Mouse (Mus musculus): ENCODE measurements around the gene Mat1a. TPM values are rescaled to one million over a fixed set of nuclear protein-coding genes. Genes with fewer than 3 reads are reported as not detected.

The Mat1a gene
- polyA plus RNA-seq, 1 experiment from 2014 or later: not detected

DNA sequence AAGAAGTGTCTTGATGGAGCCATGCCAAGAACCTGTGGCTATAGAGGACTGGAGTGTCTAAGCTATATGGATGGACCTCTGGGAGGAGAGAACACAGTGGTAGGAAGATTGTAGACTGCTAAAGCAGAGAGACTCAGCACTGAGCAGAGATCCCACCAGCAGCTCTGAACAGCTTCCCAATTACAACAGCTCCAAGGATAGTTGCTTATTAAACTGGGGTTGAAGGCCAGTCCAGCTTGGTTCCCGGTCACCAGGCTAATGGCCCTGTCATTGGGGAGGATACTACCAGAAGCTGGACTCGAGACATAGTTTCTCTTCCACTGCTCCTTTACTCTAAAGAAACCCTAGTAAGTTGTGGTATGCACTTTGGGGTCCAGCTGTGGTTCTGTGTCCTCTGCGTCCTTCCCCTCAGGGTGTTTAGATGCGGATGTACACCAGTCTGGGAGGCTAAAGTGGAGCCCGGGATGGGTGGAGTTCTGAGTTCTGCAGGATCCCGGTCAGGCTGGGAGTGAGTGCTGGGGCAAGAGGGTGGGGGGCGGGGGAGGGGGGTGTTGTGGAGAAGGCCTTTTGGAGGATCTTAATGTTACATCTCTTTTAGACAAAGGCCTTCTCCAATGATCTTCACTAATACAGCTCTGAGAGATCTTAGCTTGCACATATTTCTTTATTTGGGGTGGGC lies 46.5 kb downstream of the Mat1a start, which contains the start of gene Mbl1:
Gene Mbl1 (plus strand): TSS at position 239 of the 679 bp plus-strand sequence.
- DNase-seq (ENCODE audit: low spot score): no peak
- H3K4me2 ChIP-seq (replicated peaks; ENCODE audit: low read depth, low read length): no peak within 1 kb of the TSS
- no peak within 1 kb of the TSS for H3K9ac ChIP-seq (ENCODE audit: low read depth, low read length)
- no peak for ATAC-seq (ENCODE audit: low FRiP score)
- WGBS: 88% methylated on average over 7 of the region's 7 CpGs
- no peak within 1 kb of the TSS for H3K27ac ChIP-seq (ENCODE audit: low read depth, low read length)
- H3K4me1 ChIP-seq (replicated peaks; ENCODE audit: control insufficient read depth, insufficient read depth, low read length): no peaks in the 10 kb centered on the region
- no peaks in the 10 kb centered on the region for H3K36me3 ChIP-seq (ENCODE audit: control insufficient read depth, insufficient read depth, low read length)
- H3K27me3 ChIP-seq (ENCODE audit: control insufficient read depth, insufficient read depth, low read length): no peaks in the 10 kb centered on the region
- no peak within 1 kb of the TSS for H3K4me3 ChIP-seq (ENCODE audit: low read depth, low read length)
- H3K9me3 ChIP-seq (ENCODE audit: control insufficient read depth, low read length): no peaks in the 10 kb centered on the region

DNA sequence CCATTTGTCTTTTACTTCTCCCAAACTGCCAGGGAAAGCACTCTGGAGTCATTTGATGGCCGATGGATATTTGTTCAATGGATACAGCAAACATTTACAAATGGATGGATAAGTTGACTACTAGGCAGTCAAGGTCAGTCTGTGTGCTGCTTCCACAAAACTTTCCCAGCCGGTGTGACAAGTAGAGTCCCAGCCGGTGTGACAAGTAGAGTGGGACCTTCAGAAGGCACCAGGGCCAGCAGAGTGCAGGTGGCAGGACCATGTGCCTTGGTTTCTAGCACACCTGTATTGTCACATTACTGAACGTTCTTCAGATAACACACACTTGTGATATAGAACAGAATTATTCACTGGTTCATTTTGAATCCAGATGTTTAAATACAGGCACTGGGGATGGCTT lies 55.2 kb downstream of the Mat1a start:
- Histone ChIP-seq H3K9ac (ENCODE audit: low read depth, low read length) (no peak overlapping the region), H3K27ac (ENCODE audit: low read depth, low read length) (no peak overlapping the region), H3K27me3 (ENCODE audit: control insufficient read depth, insufficient read depth, low read length) (no peaks in the 10 kb centered on the region), H3K4me2 (replicated peaks; ENCODE audit: low read depth, low read length) (no peak overlapping the region), H3K4me1 (replicated peaks; ENCODE audit: control insufficient read depth, insufficient read depth, low read length) (no peaks in the 10 kb centered on the region), H3K4me3 (ENCODE audit: low read depth, low read length) (no peak overlapping the region), H3K36me3 (ENCODE audit: control insufficient read depth, insufficient read depth, low read length) (no peaks in the 10 kb centered on the region), H3K9me3 (ENCODE audit: control insufficient read depth, low read length) (no peaks in the 10 kb centered on the region)
- WGBS: 86% methylated on average over 4 of the region's 4 CpGs
- ATAC-seq (ENCODE audit: low FRiP score): no peak
- DNase-seq (ENCODE audit: low spot score): no peak

DNA sequence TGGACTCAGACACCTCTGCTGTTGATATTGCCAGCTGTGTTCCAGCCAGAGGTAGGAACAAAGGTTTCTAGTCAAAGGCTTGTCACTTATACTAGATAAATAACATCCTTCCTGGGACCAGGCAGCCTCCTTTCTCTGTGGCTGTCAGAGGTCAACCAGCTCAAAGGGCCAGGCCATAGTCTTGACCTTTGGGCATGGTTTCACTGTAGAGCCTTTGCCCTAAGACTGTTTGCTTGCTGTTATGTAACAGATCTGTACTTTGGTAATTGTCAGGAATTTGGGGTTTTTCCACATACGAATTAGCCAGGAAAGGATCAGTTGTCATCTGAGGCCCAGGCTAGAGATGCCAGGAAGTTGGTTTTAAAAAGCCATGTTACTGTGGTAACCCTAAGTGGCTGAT lies 55.9 kb downstream of the Mat1a start:
- Histone ChIP-seq H3K9me3 (ENCODE audit: control insufficient read depth, low read length) (no peaks in the 10 kb centered on the region), H3K9ac (ENCODE audit: low read depth, low read length) (no peak overlapping the region), H3K27me3 (ENCODE audit: control insufficient read depth, insufficient read depth, low read length) (no peaks in the 10 kb centered on the region), H3K4me2 (replicated peaks; ENCODE audit: low read depth, low read length) (no peak overlapping the region), H3K4me3 (ENCODE audit: low read depth, low read length) (no peak overlapping the region), H3K4me1 (replicated peaks; ENCODE audit: control insufficient read depth, insufficient read depth, low read length) (no peaks in the 10 kb centered on the region), H3K36me3 (ENCODE audit: control insufficient read depth, insufficient read depth, low read length) (no peaks in the 10 kb centered on the region), H3K27ac (ENCODE audit: low read depth, low read length) (no peak overlapping the region)
- ATAC-seq (ENCODE audit: low FRiP score) (no peak), DNase-seq (ENCODE audit: low spot score) (no peak)
- WGBS: 19% methylated on average over 1 of the region's 1 CpGs

DNA sequence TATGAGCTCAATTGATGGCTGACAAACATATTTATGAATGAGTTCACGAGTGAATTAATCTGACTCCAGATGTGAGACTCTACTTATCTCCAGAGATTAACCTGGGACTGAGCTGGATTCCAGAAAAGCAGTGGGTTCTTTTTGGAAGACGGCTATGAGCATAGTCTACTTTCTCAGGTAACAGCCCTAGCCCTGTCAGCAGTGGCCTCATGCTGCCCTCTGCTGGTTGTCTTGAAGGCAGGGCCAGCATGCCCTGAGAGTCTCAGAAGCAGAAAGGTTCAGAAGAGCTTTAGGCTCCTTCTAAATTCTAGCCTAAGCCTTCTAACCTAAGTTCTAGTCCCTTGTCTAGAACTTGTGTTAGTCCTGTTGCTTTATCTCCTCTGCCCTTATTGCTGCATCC lies 57.8 kb downstream of the Mat1a start:
- Histone ChIP-seq H3K27ac (ENCODE audit: low read depth, low read length) (no peak overlapping the region), H3K4me1 (replicated peaks; ENCODE audit: control insufficient read depth, insufficient read depth, low read length) (no peaks in the 10 kb centered on the region), H3K9ac (ENCODE audit: low read depth, low read length) (no peak overlapping the region), H3K4me3 (ENCODE audit: low read depth, low read length) (no peak overlapping the region), H3K4me2 (replicated peaks; ENCODE audit: low read depth, low read length) (no peak overlapping the region), H3K36me3 (ENCODE audit: control insufficient read depth, insufficient read depth, low read length) (no peaks in the 10 kb centered on the region), H3K27me3 (ENCODE audit: control insufficient read depth, insufficient read depth, low read length) (no peaks in the 10 kb centered on the region), H3K9me3 (ENCODE audit: control insufficient read depth, low read length) (no peaks in the 10 kb centered on the region)
- DNase-seq (ENCODE audit: low spot score) (peak; percentile 48), ATAC-seq (ENCODE audit: low FRiP score) (no peak)
- WGBS: 39% methylated on average over 2 of the region's 2 CpGs

DNA sequence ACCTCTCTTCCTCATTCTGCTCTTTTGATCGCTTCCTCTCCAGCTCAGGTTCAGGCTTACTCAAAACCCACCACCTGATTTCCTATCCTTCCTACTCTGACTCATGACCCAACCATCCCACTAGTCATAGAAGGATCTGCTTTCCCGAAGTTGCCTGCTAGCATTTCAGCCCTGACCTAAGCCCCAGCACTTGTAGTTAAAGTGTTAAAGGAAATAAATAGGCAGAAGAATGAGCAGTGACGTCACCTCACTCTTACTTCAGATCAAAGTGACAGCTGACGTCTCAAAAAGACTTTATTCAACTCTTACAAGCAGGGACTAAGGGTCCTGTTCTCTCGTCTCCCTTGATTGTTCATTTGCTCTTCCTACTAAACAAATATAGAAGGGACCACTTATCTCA lies 62.4 kb downstream of the Mat1a start:
- no peak overlapping the region for H3K4me2 ChIP-seq (replicated peaks; ENCODE audit: low read depth, low read length)
- no peak overlapping the region for H3K9ac ChIP-seq (ENCODE audit: low read depth, low read length)
- no peaks in the 10 kb centered on the region for H3K36me3 ChIP-seq (ENCODE audit: control insufficient read depth, insufficient read depth, low read length)
- no peaks in the 10 kb centered on the region for H3K4me1 ChIP-seq (replicated peaks; ENCODE audit: control insufficient read depth, insufficient read depth, low read length)
- H3K9me3 ChIP-seq (ENCODE audit: control insufficient read depth, low read length): no peaks in the 10 kb centered on the region
- 75% methylated on average over 5 of the region's 5 CpGs for WGBS
- H3K27me3 ChIP-seq (ENCODE audit: control insufficient read depth, insufficient read depth, low read length): no peaks in the 10 kb centered on the region
- ATAC-seq (ENCODE audit: low FRiP score): no peak
- DNase-seq (ENCODE audit: low spot score): no peak
- no peak overlapping the region for H3K27ac ChIP-seq (ENCODE audit: low read depth, low read length)
- H3K4me3 ChIP-seq (ENCODE audit: low read depth, low read length): no peak overlapping the region

DNA sequence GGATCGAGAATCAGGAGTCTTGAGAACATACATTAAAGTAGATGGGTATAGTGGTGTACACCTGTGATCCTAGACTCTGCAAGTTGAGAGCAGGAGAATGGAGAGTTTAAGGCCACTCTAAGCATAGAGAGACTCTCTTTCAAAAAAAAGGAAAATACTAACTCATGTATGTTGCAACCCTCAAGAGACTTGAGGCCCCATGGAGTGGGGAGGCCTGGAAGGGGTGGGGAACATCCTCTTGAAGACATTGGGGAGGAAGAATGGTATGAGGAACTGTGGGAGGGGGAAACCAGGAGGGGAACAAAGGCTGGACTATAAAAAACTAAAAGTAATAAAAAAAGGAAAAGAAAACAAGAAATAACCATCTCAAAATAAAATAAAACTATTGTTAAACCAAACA lies 63.7 kb downstream of the Mat1a start:
- H3K4me2 ChIP-seq (replicated peaks; ENCODE audit: low read depth, low read length): no peak overlapping the region
- H3K4me1 ChIP-seq (replicated peaks; ENCODE audit: control insufficient read depth, insufficient read depth, low read length): no peaks in the 10 kb centered on the region
- no peaks in the 10 kb centered on the region for H3K27me3 ChIP-seq (ENCODE audit: control insufficient read depth, insufficient read depth, low read length)
- no peak for DNase-seq (ENCODE audit: low spot score)
- no peaks in the 10 kb centered on the region for H3K36me3 ChIP-seq (ENCODE audit: control insufficient read depth, insufficient read depth, low read length)
- no peak overlapping the region for H3K4me3 ChIP-seq (ENCODE audit: low read depth, low read length)
- no peak for ATAC-seq (ENCODE audit: low FRiP score)
- WGBS: 81% methylated on average over 1 of the region's 1 CpGs
- no peaks in the 10 kb centered on the region for H3K9me3 ChIP-seq (ENCODE audit: control insufficient read depth, low read length)
- H3K27ac ChIP-seq (ENCODE audit: low read depth, low read length): no peak overlapping the region
- H3K9ac ChIP-seq (ENCODE audit: low read depth, low read length): no peak overlapping the region

DNA sequence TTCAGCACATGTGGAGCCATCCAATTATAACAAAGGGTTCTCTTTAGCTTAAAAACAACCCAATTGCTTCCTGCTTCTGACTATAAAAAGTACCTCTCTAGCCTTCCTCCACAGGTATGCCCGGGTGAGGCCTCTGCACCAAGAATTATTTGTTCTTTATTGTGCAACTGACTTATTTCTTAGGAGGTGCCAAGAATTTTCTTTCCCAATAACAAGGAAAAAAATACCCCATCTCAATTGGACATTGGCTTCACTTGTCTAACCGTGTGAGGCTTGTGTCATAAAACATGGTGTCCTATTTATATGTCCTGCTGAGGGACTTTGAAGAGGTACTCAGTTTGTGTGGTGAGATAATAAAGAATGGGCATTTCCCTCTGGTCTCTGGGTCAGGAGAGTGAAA lies 65.7 kb downstream of the Mat1a start:
- Histone ChIP-seq H3K27me3 (ENCODE audit: control insufficient read depth, insufficient read depth, low read length) (no peaks in the 10 kb centered on the region), H3K4me1 (replicated peaks; ENCODE audit: control insufficient read depth, insufficient read depth, low read length) (no peaks in the 10 kb centered on the region), H3K27ac (ENCODE audit: low read depth, low read length) (no peak overlapping the region), H3K4me3 (ENCODE audit: low read depth, low read length) (no peak overlapping the region), H3K9ac (ENCODE audit: low read depth, low read length) (no peak overlapping the region), H3K4me2 (replicated peaks; ENCODE audit: low read depth, low read length) (no peak overlapping the region), H3K9me3 (ENCODE audit: control insufficient read depth, low read length) (no peaks in the 10 kb centered on the region), H3K36me3 (ENCODE audit: control insufficient read depth, insufficient read depth, low read length) (no peaks in the 10 kb centered on the region)
- DNase-seq (ENCODE audit: low spot score): no peak
- 91% methylated on average over 2 of the region's 2 CpGs for WGBS
- ATAC-seq (ENCODE audit: low FRiP score): no peak

Other genes with a start within 250 kb of the Mat1a start
- gene Sh2d4b, start 211.8 kb upstream of the Mat1a start, polyA plus RNA-seq (2014; fragmentation: Nextera tagmentation; extraction: Ambion mirVana): 1.4 and 1.5 TPM in 2 replicates
- gene Tspan14, start 138.2 kb upstream of the Mat1a start, polyA plus RNA-seq (2014; fragmentation: Nextera tagmentation; extraction: Ambion mirVana): 96.5 and 105 TPM in 2 replicates
- 54.9 and 65.8 TPM in 2 replicates for gene Fam213a, start 91.2 kb upstream of the Mat1a start, polyA plus RNA-seq (2014; fragmentation: Nextera tagmentation; extraction: Ambion mirVana)
- 0.32 and 0.93 TPM in 2 replicates for gene Dydc2, start 35.8 kb upstream of the Mat1a start, polyA plus RNA-seq (2014; fragmentation: Nextera tagmentation; extraction: Ambion mirVana)
- 0.63 TPM in 1 of 2 replicates, not detected in the other for gene Dydc1, start 32.1 kb upstream of the Mat1a start, polyA plus RNA-seq (2014; fragmentation: Nextera tagmentation; extraction: Ambion mirVana)
- gene Sftpa1, start 26.7 kb downstream of the Mat1a start, polyA plus RNA-seq (2014; fragmentation: Nextera tagmentation; extraction: Ambion mirVana): not detected in 2 replicates
- not detected in 2 replicates for gene Mbl1, start 46.4 kb downstream of the Mat1a start, polyA plus RNA-seq (2014; fragmentation: Nextera tagmentation; extraction: Ambion mirVana)
- gene Sftpd, start 80.1 kb downstream of the Mat1a start, polyA plus RNA-seq (2014; fragmentation: Nextera tagmentation; extraction: Ambion mirVana): not detected in 2 replicates
- gene Gm2832, start 173.8 kb downstream of the Mat1a start, polyA plus RNA-seq (2014; fragmentation: Nextera tagmentation; extraction: Ambion mirVana): 0.11 TPM in 1 of 2 replicates, not detected in the other
- not detected in 2 replicates for gene Gm5798, start 243.6 kb downstream of the Mat1a start, polyA plus RNA-seq (2014; fragmentation: Nextera tagmentation; extraction: Ambion mirVana)

All from hindbrain, embryonic 11.5 days (tissue).